Mouse (Mus musculus): Measurements from ENCODE around the gene Tln1. TPM values are rescaled to one million over a fixed set of nuclear protein-coding genes. Genes with fewer than 3 reads are reported as not detected.

Tln1 gene
- total and polyA plus RNA-seq, 3 experiments, result 22.3 to 59.3 (median 50.1) TPM

DNA sequence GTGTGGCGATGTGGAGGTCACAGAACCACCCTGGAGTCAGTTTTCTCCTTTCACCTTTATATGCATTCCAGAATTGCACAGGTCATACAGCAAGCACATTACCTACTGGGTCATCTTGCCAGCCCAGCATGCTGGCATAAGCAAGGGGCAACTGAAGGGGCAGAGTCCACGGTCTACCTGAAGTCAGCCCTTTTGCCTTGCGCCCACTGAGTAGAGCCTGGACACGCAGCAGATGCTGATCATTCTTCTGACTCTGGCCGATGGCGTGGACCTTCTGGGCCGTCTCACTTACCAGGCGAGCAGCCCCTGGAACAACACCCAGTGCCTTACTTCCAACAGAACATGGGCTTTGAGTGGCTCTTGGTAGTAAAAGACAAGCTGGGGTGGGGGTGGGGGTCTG, 65.1 kb downstream of the Tln1 start:
- Histone ChIP-seq H3K4me1 (ENCODE audit: control insufficient read depth in 1 of 2, insufficient read depth in 2 of 2) (peaks cover 0 to 24% of the 10 kb centered on the region in 2 experiments; a peak in 2 of 4 replicates), H3K4me2 (ENCODE audit: insufficient read depth, low read depth, poor library complexity, severe bottlenecking) (no peak overlapping the region), H3K4me3 (replicated peaks in 1 of 3; ENCODE audit: low read depth in 2 of 3, low read length in 2 of 3, poor library complexity in 1 of 3) (no peak overlapping the region)

DNA sequence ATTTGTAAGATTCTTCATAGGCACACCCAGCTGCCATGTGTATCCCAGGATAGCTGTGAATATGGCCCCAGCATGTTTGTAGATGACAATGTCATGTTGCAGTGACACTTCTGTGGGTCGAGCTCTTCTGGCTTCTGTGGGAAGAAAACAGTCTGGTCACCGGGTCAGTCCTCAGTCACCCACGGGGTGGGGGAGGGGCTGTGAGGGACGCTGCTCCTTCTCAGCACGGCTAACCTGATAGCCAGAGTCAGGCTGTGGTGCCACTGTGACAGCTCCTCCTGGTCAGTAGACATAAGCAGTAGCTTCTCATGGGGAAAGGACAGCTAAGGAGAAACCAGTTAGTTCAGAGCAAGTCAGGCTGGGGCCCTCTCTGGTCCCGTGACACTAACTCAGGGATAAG, 65.9 kb downstream of the Tln1 start:
- dilution Hi-C loops (cut with MboI; ENCODE audit: extremely low pct_ligation_motif_present, extremely low pct_unique_long_range_greater_than_20kb, low sequenced_read_pairs), result no loop called here
- H3K4me1 ChIP-seq (ENCODE audit: control insufficient read depth in 1 of 2, insufficient read depth in 2 of 2), result peaks cover 0 to 24% of the 10 kb centered on the region in 2 experiments; a peak in 2 of 4 replicates
- in situ Hi-C loops (cut with MboI; ENCODE audit: low pct_ligation_motif_present, low pct_unique_long_range_greater_than_20kb, low sequenced_read_pairs), result no loop called here

More for the DNA sequence above, 65.1 kb downstream of the Tln1 start:
- in situ Hi-C loops (cut with MboI; ENCODE audit: low pct_ligation_motif_present, low pct_unique_long_range_greater_than_20kb, low sequenced_read_pairs), result no loop called here
- H3K9me3 ChIP-seq (replicated peaks; ENCODE audit: low read length), result no peaks in the 10 kb centered on the region
- no peak for DNase-seq (ENCODE audit: extremely low read depth)
- peaks cover 4 to 31% of the 10 kb centered on the region in 2 experiments for H3K36me3 ChIP-seq (replicated peaks in 1 of 2; ENCODE audit: control insufficient read depth in 1 of 2, insufficient read depth in 1 of 2, low read length in 1 of 2)
- no peaks in the 10 kb centered on the region for H3K79me2 ChIP-seq (replicated peaks; ENCODE audit: control insufficient read depth, extremely low read depth, insufficient read depth, poor library complexity, severe bottlenecking)
- no peak overlapping the region for H3K9ac ChIP-seq (ENCODE audit: insufficient read depth, low read depth)
- H3K27ac ChIP-seq (ENCODE audit: insufficient read depth, low read depth), result no peak overlapping the region
- H3K27me3 ChIP-seq (replicated peaks), result peaks cover 26% of the 10 kb centered on the region
- TF ChIP-seq TCF12 (IDR thresholded peaks at IDR 0.05; ENCODE audit: low read depth, low read length) (no peak), EP300 (IDR thresholded peaks at IDR 0.05; ENCODE audit: low read length) (no peak)
- dilution Hi-C loops (cut with MboI; ENCODE audit: extremely low pct_ligation_motif_present, extremely low pct_unique_long_range_greater_than_20kb, low sequenced_read_pairs), result no loop called here

DNA sequence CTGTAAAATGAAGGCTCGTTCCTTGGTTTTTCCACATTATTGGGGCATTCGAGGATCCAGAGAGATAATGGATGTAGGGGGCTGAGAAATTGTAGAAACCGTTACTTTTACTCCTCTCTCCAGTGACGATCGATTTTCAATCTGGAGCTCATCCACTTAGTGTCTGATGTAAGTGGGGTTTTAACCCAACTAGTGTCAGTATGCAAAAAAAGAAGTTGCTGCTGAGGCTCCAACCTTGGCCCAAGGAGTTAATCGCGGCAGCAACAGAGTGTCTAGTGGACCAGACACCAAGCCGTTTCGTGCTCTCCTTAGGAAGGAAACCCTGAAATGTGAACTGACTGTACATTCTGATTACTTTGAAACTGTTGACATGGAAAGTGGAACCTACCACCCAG, 68.6 kb downstream of the Tln1 start:
- H3K4me2 ChIP-seq (ENCODE audit: insufficient read depth, low read depth, poor library complexity, severe bottlenecking), result peak overlapping the region; percentile 60
- H3K4me3 ChIP-seq (replicated peaks in 1 of 3; ENCODE audit: low read depth in 2 of 3, low read length in 2 of 3, poor library complexity in 1 of 3), result peak overlapping the region; percentile 65 to 78 (median 73)
- H3K9ac ChIP-seq (ENCODE audit: insufficient read depth, low read depth), result peak overlapping the region; percentile 78
- H3K4me1 ChIP-seq (ENCODE audit: control insufficient read depth in 1 of 2, insufficient read depth in 2 of 2), result peaks cover 0 to 14% of the 10 kb centered on the region in 2 experiments; a peak in 2 of 4 replicates
- DNase-seq (ENCODE audit: extremely low read depth), result peak; percentile 19
- dilution Hi-C loops (cut with MboI; ENCODE audit: extremely low pct_ligation_motif_present, extremely low pct_unique_long_range_greater_than_20kb, low sequenced_read_pairs), result no loop called here
- peaks cover 4 to 31% of the 10 kb centered on the region in 2 experiments for H3K36me3 ChIP-seq (replicated peaks in 1 of 2; ENCODE audit: control insufficient read depth in 1 of 2, insufficient read depth in 1 of 2, low read length in 1 of 2)
- in situ Hi-C loops (cut with MboI; ENCODE audit: low pct_ligation_motif_present, low pct_unique_long_range_greater_than_20kb, low sequenced_read_pairs), result no loop called here
- H3K79me2 ChIP-seq (replicated peaks; ENCODE audit: control insufficient read depth, extremely low read depth, insufficient read depth, poor library complexity, severe bottlenecking), result no peaks in the 10 kb centered on the region
- peaks cover 6% of the 10 kb centered on the region for H3K9me3 ChIP-seq (replicated peaks; ENCODE audit: low read length)
- no peak overlapping the region for H3K27ac ChIP-seq (ENCODE audit: insufficient read depth, low read depth)
- TF ChIP-seq MXI1 (IDR thresholded peaks at IDR 0.05; ENCODE audit: low read depth, low read length) (no peak), ZNF384 (IDR thresholded peaks at IDR 0.05; ENCODE audit: low read depth, low read length) (no peak), BHLHE40 (IDR thresholded peaks at IDR 0.05; ENCODE audit: low read depth, low read length) (no peak), POLR2A (IDR thresholded peaks at IDR 0.05; ENCODE audit: low read depth, low read length) (no peak), ETS1 (conservative IDR thresholded peaks at IDR 0.05; ENCODE audit: low read depth, low read length) (no peak), POLR2AphosphoS2 (IDR thresholded peaks at IDR 0.05; ENCODE audit: low read depth, low read length) (no peak), IRF4 (IDR thresholded peaks at IDR 0.05; ENCODE audit: low read depth, low read length) (no peak), ZC3H11A (IDR thresholded peaks at IDR 0.05; ENCODE audit: low read depth, low read length) (no peak), JUN (IDR thresholded peaks at IDR 0.05; ENCODE audit: insufficient read depth, low read depth, low read length) (no peak), HCFC1 (IDR thresholded peaks at IDR 0.05; ENCODE audit: low read depth, low read length) (no peak), UBTF (IDR thresholded peaks at IDR 0.05; ENCODE audit: low read depth, low read length) (no peak), TBP (conservative IDR thresholded peaks at IDR 0.05; ENCODE audit: low read depth, low read length) (no peak), MYC (IDR thresholded peaks at IDR 0.05; ENCODE audit: low read depth, low read length) (no peak), ELF1 (IDR thresholded peaks at IDR 0.05; ENCODE audit: low read depth, low read length) (no peak), MAFK (IDR thresholded peaks at IDR 0.05; ENCODE audit: insufficient replicate concordance, low read length) (no peak), NELFE (IDR thresholded peaks at IDR 0.05; ENCODE audit: low read depth, low read length) (no peak), SIN3A (IDR thresholded peaks at IDR 0.05; ENCODE audit: low read length) (no peak)
- H3K27me3 ChIP-seq (replicated peaks), result peaks cover 1% of the 10 kb centered on the region

More for the DNA sequence above, 65.9 kb downstream of the Tln1 start:
- no peak for DNase-seq (ENCODE audit: extremely low read depth)
- H3K4me2 ChIP-seq (ENCODE audit: insufficient read depth, low read depth, poor library complexity, severe bottlenecking), result no peak overlapping the region
- no peaks in the 10 kb centered on the region for H3K9me3 ChIP-seq (replicated peaks; ENCODE audit: low read length)
- no peak for TF ChIP-seq MAZ (IDR thresholded peaks at IDR 0.05; ENCODE audit: low read depth, low read length)
- TF ChIP-seq POLR2A (IDR thresholded peaks at IDR 0.05; ENCODE audit: low read depth, low read length), result no peak
- no peak for TF ChIP-seq MYC (IDR thresholded peaks at IDR 0.05; ENCODE audit: low read depth, low read length)
- peaks cover 4 to 31% of the 10 kb centered on the region in 2 experiments for H3K36me3 ChIP-seq (replicated peaks in 1 of 2; ENCODE audit: control insufficient read depth in 1 of 2, insufficient read depth in 1 of 2, low read length in 1 of 2)
- no peak overlapping the region for H3K9ac ChIP-seq (ENCODE audit: insufficient read depth, low read depth)
- no peak overlapping the region for H3K27ac ChIP-seq (ENCODE audit: insufficient read depth, low read depth)
- no peak overlapping the region for H3K4me3 ChIP-seq (replicated peaks in 1 of 3; ENCODE audit: low read depth in 2 of 3, low read length in 2 of 3, poor library complexity in 1 of 3)
- no peaks in the 10 kb centered on the region for H3K79me2 ChIP-seq (replicated peaks; ENCODE audit: control insufficient read depth, extremely low read depth, insufficient read depth, poor library complexity, severe bottlenecking)
- H3K27me3 ChIP-seq (replicated peaks), result peaks cover 18% of the 10 kb centered on the region
